Mouse (Mus musculus): ENCODE data around the gene Pcsk4. TPM values are rescaled to one million over a fixed set of nuclear protein-coding genes. Genes with fewer than 3 reads are reported as not detected.
A peak's percentile ranks its signal among the peaks of the same experiment; 100 is the strongest.

Gene Pcsk4
- polyA plus RNA-seq, 1 experiment from 2014 or later: 2.6 TPM

GRCm38 (mm10) chr10:80331636-80332524 is 2.6 kb upstream of the Pcsk4 start:
- 75% methylated on average over 10 of the region's 10 CpGs for WGBS
- no peaks in the 10 kb centered on the region for H3K36me3 ChIP-seq
- H3K27me3 ChIP-seq: peaks cover 7% of the 10 kb centered on the region; the same call in 1 of the 2 replicates
- H3K9me3 ChIP-seq: no peaks in the 10 kb centered on the region
- no peak overlapping the region for H3K27ac ChIP-seq (replicated peaks)
- 0 out of 2 replicates have a peak overlapping the region, but pooled peaks have one; percentile 15 for H3K9ac ChIP-seq (replicated peaks)
- peaks cover 15% of the 10 kb centered on the region for H3K4me1 ChIP-seq
- H3K4me2 ChIP-seq (replicated peaks): no peak overlapping the region
- no peak overlapping the region for H3K4me3 ChIP-seq
- no peak for ATAC-seq (replicated peaks)

- H3K4me2 ChIP-seq (replicated peaks): peak overlapping the region; percentile 85; the same call in 1 of the 2 replicates
Observed at GRCm38 (mm10) chr10:80330888-80331287, 1.6 kb upstream of the Pcsk4 start.

GRCm38 (mm10) chr10:80330084-80330483 is 786 bp upstream of the Pcsk4 start:
- ATAC-seq (replicated peaks): no peak; the same call in 1 of the 2 replicates
- peaks cover 15% of the 10 kb centered on the region for H3K4me1 ChIP-seq
- peaks cover 7% of the 10 kb centered on the region; the same call in 1 of the 2 replicates for H3K27me3 ChIP-seq
- WGBS: under 1% methylated on average over 40 of the region's 41 CpGs
- H3K9me3 ChIP-seq: no peaks in the 10 kb centered on the region
- no peak overlapping the region for H3K27ac ChIP-seq (replicated peaks)
- peak overlapping the region; percentile 85 for H3K4me2 ChIP-seq (replicated peaks)
- peak overlapping the region; percentile 53 for H3K9ac ChIP-seq (replicated peaks)
- H3K4me3 ChIP-seq: peak overlapping the region; percentile 51
- no peaks in the 10 kb centered on the region for H3K36me3 ChIP-seq

More at GRCm38 (mm10) chr10:80330888-80331287, 1.6 kb upstream of the Pcsk4 start:
- Histone ChIP-seq H3K9me3 (no peaks in the 10 kb centered on the region), H3K4me1 (peaks cover 15% of the 10 kb centered on the region), H3K36me3 (no peaks in the 10 kb centered on the region), H3K9ac (replicated peaks) (no peak overlapping the region; the same call in 1 of the 2 replicates), H3K4me3 (peak overlapping the region; percentile 51; the same call in 1 of the 2 replicates), H3K27ac (replicated peaks) (no peak overlapping the region), H3K27me3 (peaks cover 7% of the 10 kb centered on the region; the same call in 1 of the 2 replicates)
- 76% methylated on average over 2 of the region's 2 CpGs for WGBS
- no peak for ATAC-seq (replicated peaks)

GRCm38 (mm10) chr10:80325045-80325444 is 4.3 kb downstream of the Pcsk4 start:
- H3K4me1 ChIP-seq: peaks cover 30% of the 10 kb centered on the region
- no peak overlapping the region for H3K4me2 ChIP-seq (replicated peaks)
- H3K36me3 ChIP-seq: no peaks in the 10 kb centered on the region
- no peak overlapping the region for H3K9ac ChIP-seq (replicated peaks)
- no peaks in the 10 kb centered on the region for H3K27me3 ChIP-seq
- no peak overlapping the region for H3K27ac ChIP-seq (replicated peaks)
- WGBS: 76% methylated on average over 21 of the region's 21 CpGs
- no peaks in the 10 kb centered on the region for H3K9me3 ChIP-seq
- no peak for ATAC-seq (replicated peaks)
- no peak overlapping the region for H3K4me3 ChIP-seq

- Histone ChIP-seq H3K27ac (replicated peaks) (no peak overlapping the region), H3K9me3 (no peaks in the 10 kb centered on the region), H3K4me1 (peaks cover 31% of the 10 kb centered on the region), H3K27me3 (no peaks in the 10 kb centered on the region), H3K36me3 (no peaks in the 10 kb centered on the region), H3K9ac (replicated peaks) (peak overlapping the region; percentile 45; the same call in 1 of the 2 replicates), H3K4me2 (replicated peaks) (peak overlapping the region; percentile 95), H3K4me3 (no peak overlapping the region)
- 80% methylated on average over 17 of the region's 17 CpGs for WGBS
- ATAC-seq (replicated peaks): no peak
Observed at GRCm38 (mm10) chr10:80324120-80325037, 4.9 kb downstream of the Pcsk4 start.

GRCm38 (mm10) chr10:80323261-80324119 is 5.8 kb downstream of the Pcsk4 start:
- peak overlapping the region; percentile 95 for H3K4me2 ChIP-seq (replicated peaks)
- no peaks in the 10 kb centered on the region for H3K27me3 ChIP-seq
- peak overlapping the region; percentile 50 for H3K4me3 ChIP-seq
- H3K27ac ChIP-seq (replicated peaks): no peak overlapping the region
- peaks cover 36% of the 10 kb centered on the region for H3K4me1 ChIP-seq
- WGBS: under 1% methylated on average over 42 of the region's 46 CpGs
- H3K9ac ChIP-seq (replicated peaks): peak overlapping the region; percentile 45
- H3K36me3 ChIP-seq: peaks cover 1% of the 10 kb centered on the region; the same call in 1 of the 2 replicates
- ATAC-seq (replicated peaks): 0 out of 2 replicates have a peak, but pooled peaks have one; percentile 8
- no peaks in the 10 kb centered on the region for H3K9me3 ChIP-seq

GRCm38 (mm10) chr10:80322811-80323211 is 6.5 kb downstream of the Pcsk4 start:
- 3% methylated on average over 28 of the region's 28 CpGs for WGBS
- ATAC-seq (replicated peaks): no peak

GRCm38 (mm10) chr10:80321670-80322581 is 7.4 kb downstream of the Pcsk4 start:
- no peaks in the 10 kb centered on the region for H3K27me3 ChIP-seq
- H3K4me1 ChIP-seq: peaks cover 47% of the 10 kb centered on the region
- H3K4me2 ChIP-seq (replicated peaks): no peak overlapping the region
- no peak overlapping the region for H3K4me3 ChIP-seq
- ATAC-seq (replicated peaks): no peak
- 92% methylated on average over 21 of the region's 21 CpGs for WGBS
- H3K27ac ChIP-seq (replicated peaks): no peak overlapping the region
- H3K9me3 ChIP-seq: no peaks in the 10 kb centered on the region
- H3K9ac ChIP-seq (replicated peaks): no peak overlapping the region
- H3K36me3 ChIP-seq: peaks cover 17% of the 10 kb centered on the region

More at GRCm38 (mm10) chr10:80322811-80323211, 6.5 kb downstream of the Pcsk4 start:
- no peak overlapping the region for H3K27ac ChIP-seq (replicated peaks)
- H3K4me2 ChIP-seq (replicated peaks): peak overlapping the region; percentile 95
- no peaks in the 10 kb centered on the region for H3K27me3 ChIP-seq
- H3K9ac ChIP-seq (replicated peaks): peak overlapping the region; percentile 45
- H3K9me3 ChIP-seq: no peaks in the 10 kb centered on the region
- peaks cover 8% of the 10 kb centered on the region for H3K36me3 ChIP-seq
- H3K4me3 ChIP-seq: peak overlapping the region; percentile 50
- H3K4me1 ChIP-seq: peaks cover 39% of the 10 kb centered on the region

- Histone ChIP-seq H3K27me3 (no peaks in the 10 kb centered on the region), H3K36me3 (peaks cover 25% of the 10 kb centered on the region), H3K4me1 (peaks cover 55% of the 10 kb centered on the region), H3K4me2 (replicated peaks) (no peak overlapping the region), H3K4me3 (no peak overlapping the region), H3K9me3 (no peaks in the 10 kb centered on the region), H3K9ac (replicated peaks) (no peak overlapping the region), H3K27ac (replicated peaks) (no peak overlapping the region)
- WGBS: 87% methylated on average over 6 of the region's 6 CpGs
- ATAC-seq (replicated peaks): no peak
Observed at GRCm38 (mm10) chr10:80321014-80321669, 8.2 kb downstream of the Pcsk4 start.

- under 1% methylated on average over 34 of the region's 34 CpGs for WGBS
- Histone ChIP-seq H3K36me3 (peaks cover 33% of the 10 kb centered on the region), H3K4me2 (replicated peaks) (peak within 1 kb of the TSS; percentile 90), H3K9ac (replicated peaks) (peak within 1 kb of the TSS; percentile 67), H3K4me3 (peak within 1 kb of the TSS; percentile 89), H3K27me3 (no peaks in the 10 kb centered on the region), H3K27ac (replicated peaks) (peak within 1 kb of the TSS; percentile 73), H3K9me3 (no peaks in the 10 kb centered on the region), H3K4me1 (peaks cover 63% of the 10 kb centered on the region)
- peak; percentile 69 for ATAC-seq (replicated peaks)
Observed at GRCm38 (mm10) chr10:80320340-80320760, 8.9 kb downstream of the Pcsk4 start, which contains the start of gene 2310011J03Rik. Gene 2310011J03Rik (minus strand): TSS chr10:80320537.

All from forebrain, embryonic 15.5 days (tissue).